Mouse (Mus musculus): ENCODE measurements around the gene Asb15. TPM values are rescaled to one million over a fixed set of nuclear protein-coding genes. Genes with fewer than 3 reads are reported as not detected.
A peak's percentile ranks its signal among the peaks of the same experiment; 100 is the strongest.

The Asb15 gene
- total and polyA plus RNA-seq, 3 experiments: 31.0 to 69.9 (median 61.4) TPM

GRCm38 (mm10) chr6:24602993-24603392 is 75.0 kb downstream of the Asb15 start:
- Histone ChIP-seq H3K27ac (peak overlapping the region; percentile 56), H3K4me3 (peak overlapping the region; percentile 7), H3K4me1 (ENCODE audit: control insufficient read depth, insufficient read depth, low read length) (peaks cover 8% of the 10 kb centered on the region), H3K9ac (ENCODE audit: low read depth, low read length) (peak overlapping the region; percentile 39; the same call in 1 of the 2 replicates), H3K27me3 (ENCODE audit: control insufficient read depth, insufficient read depth, low read length) (no peaks in the 10 kb centered on the region), H3K79me2 (replicated peaks; ENCODE audit: control insufficient read depth, insufficient read depth, low read length) (no peaks in the 10 kb centered on the region), H3K36me3 (ENCODE audit: control insufficient read depth, insufficient read depth, low read length) (peaks cover 35% of the 10 kb centered on the region)
- intact Hi-C loops (cut with DNase I): loop anchor here (5.0 kb wide), 1 partner anchor 36 kb away; no protein-coding TSS in a partner anchor
- WGBS: 66% methylated on average over 5 of the region's 5 CpGs
- TF ChIP-seq CTCF (IDR thresholded peaks at IDR 0.05): no peak
- no peak for TF ChIP-seq EP300 (IDR thresholded peaks at IDR 0.05; ENCODE audit: insufficient read depth, low read depth, low read length)
- TF ChIP-seq POLR2A (IDR thresholded peaks at IDR 0.05; ENCODE audit: insufficient read depth, low read depth, low read length): no peak; the same call in 1 of the 2 replicates
- DNase-seq: no peak

- H3K27me3 ChIP-seq (ENCODE audit: control insufficient read depth, insufficient read depth, low read length): no peaks in the 10 kb centered on the region
- no peak for DNase-seq
- H3K9ac ChIP-seq (ENCODE audit: low read depth, low read length): peak overlapping the region; percentile 54
- H3K4me3 ChIP-seq: peak overlapping the region; percentile 25
- H3K27ac ChIP-seq: peak overlapping the region; percentile 48
- TF ChIP-seq POLR2A (IDR thresholded peaks at IDR 0.05; ENCODE audit: insufficient read depth, low read depth, low read length) (no peak), EP300 (IDR thresholded peaks at IDR 0.05; ENCODE audit: insufficient read depth, low read depth, low read length) (no peak), CTCF (IDR thresholded peaks at IDR 0.05) (no peak)
- H3K36me3 ChIP-seq (ENCODE audit: control insufficient read depth, insufficient read depth, low read length): peaks cover 37% of the 10 kb centered on the region
- intact Hi-C loops (cut with DNase I): loop anchor here (5.0 kb wide), 1 partner anchor 37 kb away; no protein-coding TSS in a partner anchor
- H3K79me2 ChIP-seq (replicated peaks; ENCODE audit: control insufficient read depth, insufficient read depth, low read length): no peaks in the 10 kb centered on the region
- peaks cover 10% of the 10 kb centered on the region for H3K4me1 ChIP-seq (ENCODE audit: control insufficient read depth, insufficient read depth, low read length)
- 68% methylated on average over 7 of the region's 7 CpGs for WGBS
These were observed 76.3 kb downstream of the Asb15 start for GRCm38 (mm10) chr6:24604289-24604688.

GRCm38 (mm10) chr6:24605631-24606030 is 77.7 kb downstream of the Asb15 start:
- DNase-seq: no peak
- H3K79me2 ChIP-seq (replicated peaks; ENCODE audit: control insufficient read depth, insufficient read depth, low read length): no peaks in the 10 kb centered on the region
- WGBS: 66% methylated on average over 8 of the region's 8 CpGs
- H3K36me3 ChIP-seq (ENCODE audit: control insufficient read depth, insufficient read depth, low read length): peaks cover 46% of the 10 kb centered on the region
- intact Hi-C loops (cut with DNase I): no loop called here
- TF ChIP-seq EP300 (IDR thresholded peaks at IDR 0.05; ENCODE audit: insufficient read depth, low read depth, low read length) (no peak), POLR2A (IDR thresholded peaks at IDR 0.05; ENCODE audit: insufficient read depth, low read depth, low read length) (peak; percentile 19; the same call in 1 of the 2 replicates)
- no peak overlapping the region for H3K9ac ChIP-seq (ENCODE audit: low read depth, low read length)
- H3K4me1 ChIP-seq (ENCODE audit: control insufficient read depth, insufficient read depth, low read length): peaks cover 8% of the 10 kb centered on the region
- H3K4me3 ChIP-seq: no peak overlapping the region; the same call in 1 of the 2 replicates
- H3K27me3 ChIP-seq (ENCODE audit: control insufficient read depth, insufficient read depth, low read length): no peaks in the 10 kb centered on the region
- peak overlapping the region; percentile 48 for H3K27ac ChIP-seq

DNA sequence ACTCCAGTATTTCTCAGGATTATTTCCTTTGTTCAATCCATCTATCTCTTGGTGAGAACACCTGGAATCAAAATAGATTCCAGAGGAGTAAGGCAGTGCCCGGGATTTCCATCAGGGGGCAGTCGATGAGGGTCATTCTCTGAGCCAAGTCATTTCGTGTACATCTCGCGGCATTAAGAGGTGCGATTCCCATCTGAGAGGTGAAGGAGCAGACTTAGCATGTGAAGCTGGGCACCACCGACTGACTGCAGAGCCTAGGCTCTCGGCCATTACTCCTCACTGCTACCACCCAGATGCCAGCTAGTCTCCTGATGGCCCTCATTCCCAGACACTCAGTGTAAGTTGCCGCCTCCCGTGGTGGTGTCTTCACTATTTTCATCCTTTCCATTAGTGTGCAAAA is 78.6 kb downstream of the Asb15 start:
- H3K27me3 ChIP-seq (ENCODE audit: control insufficient read depth, insufficient read depth, low read length): no peaks in the 10 kb centered on the region
- no peaks in the 10 kb centered on the region for H3K79me2 ChIP-seq (replicated peaks; ENCODE audit: control insufficient read depth, insufficient read depth, low read length)
- no peak for DNase-seq
- H3K4me1 ChIP-seq (ENCODE audit: control insufficient read depth, insufficient read depth, low read length): peaks cover 6% of the 10 kb centered on the region
- H3K27ac ChIP-seq: peak overlapping the region; percentile 1
- intact Hi-C loops (cut with DNase I): no loop called here
- H3K9ac ChIP-seq (ENCODE audit: low read depth, low read length): 0 out of 2 replicates have a peak overlapping the region, but pooled peaks have one; percentile 11
- H3K36me3 ChIP-seq (ENCODE audit: control insufficient read depth, insufficient read depth, low read length): peaks cover 46% of the 10 kb centered on the region
- H3K4me3 ChIP-seq: no peak overlapping the region
- peak; percentile 59 for TF ChIP-seq CTCF (IDR thresholded peaks at IDR 0.05)
- TF ChIP-seq POLR2A (IDR thresholded peaks at IDR 0.05; ENCODE audit: insufficient read depth, low read depth, low read length): peak; percentile 69
- TF ChIP-seq EP300 (IDR thresholded peaks at IDR 0.05; ENCODE audit: insufficient read depth, low read depth, low read length): peak; percentile 73
- 54% methylated on average over 10 of the region's 10 CpGs for WGBS

DNA sequence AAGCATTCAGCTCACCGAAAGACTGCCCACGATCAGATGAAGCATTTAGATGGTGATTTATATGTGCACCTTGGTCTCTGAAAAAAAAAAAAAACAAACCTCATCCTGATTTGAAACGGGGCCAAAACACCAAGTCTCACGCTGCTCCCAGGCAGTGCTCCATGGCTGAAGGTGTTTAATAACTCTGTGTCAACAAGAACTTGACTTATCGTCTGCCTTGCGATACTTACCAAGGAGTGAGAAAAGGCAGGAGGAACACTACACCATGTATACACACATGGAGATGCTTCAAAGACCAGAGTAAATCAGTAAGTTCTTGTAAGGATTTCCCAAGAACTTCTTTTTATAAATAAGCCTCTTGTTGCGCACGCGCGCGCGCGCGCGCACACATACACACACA is 79.6 kb downstream of the Asb15 start:
- H3K9ac ChIP-seq (ENCODE audit: low read depth, low read length): no peak overlapping the region
- intact Hi-C loops (cut with DNase I): no loop called here
- no peaks in the 10 kb centered on the region for H3K27me3 ChIP-seq (ENCODE audit: control insufficient read depth, insufficient read depth, low read length)
- peaks cover 3% of the 10 kb centered on the region for H3K4me1 ChIP-seq (ENCODE audit: control insufficient read depth, insufficient read depth, low read length)
- no peak overlapping the region for H3K4me3 ChIP-seq
- DNase-seq: no peak
- H3K79me2 ChIP-seq (replicated peaks; ENCODE audit: control insufficient read depth, insufficient read depth, low read length): no peaks in the 10 kb centered on the region
- WGBS: 71% methylated on average over 15 of the region's 15 CpGs
- H3K27ac ChIP-seq: peak overlapping the region; percentile 1; the same call in 1 of the 2 replicates
- peaks cover 46% of the 10 kb centered on the region for H3K36me3 ChIP-seq (ENCODE audit: control insufficient read depth, insufficient read depth, low read length)
- peak; percentile 73 for TF ChIP-seq EP300 (IDR thresholded peaks at IDR 0.05; ENCODE audit: insufficient read depth, low read depth, low read length)
- TF ChIP-seq CTCF (IDR thresholded peaks at IDR 0.05): no peak
- peak; percentile 57; the same call in 1 of the 2 replicates for TF ChIP-seq POLR2A (IDR thresholded peaks at IDR 0.05; ENCODE audit: insufficient read depth, low read depth, low read length)

DNA sequence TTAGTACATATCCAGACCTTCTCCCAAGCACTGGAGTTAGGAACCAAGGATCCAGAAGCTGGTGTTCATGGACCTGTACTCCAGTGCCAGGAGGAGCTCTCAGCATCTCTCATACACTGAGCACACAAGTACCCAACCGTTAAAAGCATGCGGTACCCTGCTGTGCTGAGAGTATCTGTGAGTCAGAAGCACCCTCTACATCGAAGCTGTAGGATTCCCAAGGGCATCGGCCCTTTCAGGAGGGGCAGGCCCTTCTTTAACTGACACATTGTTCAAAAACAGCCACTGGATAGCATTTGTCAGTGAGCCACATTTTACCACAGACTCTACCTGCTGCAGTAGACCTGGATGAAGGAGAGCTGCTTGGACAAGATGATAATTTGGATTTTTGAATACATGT is 80.2 kb downstream of the Asb15 start:
- intact Hi-C loops (cut with DNase I): no loop called here
- Histone ChIP-seq H3K4me3 (no peak overlapping the region), H3K36me3 (ENCODE audit: control insufficient read depth, insufficient read depth, low read length) (peaks cover 46% of the 10 kb centered on the region), H3K4me1 (ENCODE audit: control insufficient read depth, insufficient read depth, low read length) (peaks cover 3% of the 10 kb centered on the region), H3K27me3 (ENCODE audit: control insufficient read depth, insufficient read depth, low read length) (no peaks in the 10 kb centered on the region), H3K9ac (ENCODE audit: low read depth, low read length) (no peak overlapping the region), H3K27ac (peak overlapping the region; percentile 34; the same call in 1 of the 2 replicates), H3K79me2 (replicated peaks; ENCODE audit: control insufficient read depth, insufficient read depth, low read length) (no peaks in the 10 kb centered on the region)
- WGBS: 52% methylated on average over 4 of the region's 4 CpGs
- TF ChIP-seq CTCF (IDR thresholded peaks at IDR 0.05): no peak
- peak; percentile 55 for TF ChIP-seq POLR2A (IDR thresholded peaks at IDR 0.05; ENCODE audit: insufficient read depth, low read depth, low read length)
- peak; percentile 69; the same call in 1 of the 2 replicates for TF ChIP-seq EP300 (IDR thresholded peaks at IDR 0.05; ENCODE audit: insufficient read depth, low read depth, low read length)
- no peak for DNase-seq
